Mouse (Mus musculus) liver, embryonic 11.5 days (tissue): ENCODE measurements at regions not wholly inside any gene's neighbourhood (a gene's known extent, or its start where the extent isn't known, plus 50 kb on each side); places are given as distances from the start of the nearest gene placed in this dataset.

Experiments used
- ATAC-seq: fragments of 200-750 bp; cut with Nextera tagmentation; replicated peaks from 2 replicates; pipeline ENCODE4 v1.8.0; 2017; ENCODE audit warnings: moderate number of reproducible peaks, mild to moderate bottlenecking, moderate TSS enrichment, moderate library complexity; ENCODE audit not compliant: low FRiP score
- DNase-seq: peaks from one replicate; pipeline ENCODE4 v3.0.0-alpha.2; 2017; ENCODE audit warnings: low spot score
- H3K27ac ChIP-seq: fragments of 300-500 bp; sonication (generic); 2 replicates; pipeline ENCODE4 v1.5.1; 2014; ENCODE audit warnings: mild to moderate bottlenecking, low read depth, low read length, control low read depth
- H3K27me3 ChIP-seq: fragments of 300-500 bp; sonication (generic); replicated peaks from 2 replicates; pipeline ENCODE4 v1.6.1; 2014; ENCODE audit warnings: low read length, mixed read lengths; ENCODE audit not compliant: control insufficient read depth, insufficient read depth
- H3K36me3 ChIP-seq: fragments of 300-500 bp; sonication (generic); 2 replicates; pipeline ENCODE4 v1.6.1; 2014; ENCODE audit warnings: mild to moderate bottlenecking, low read length, moderate library complexity, mixed read lengths; ENCODE audit not compliant: control insufficient read depth, insufficient read depth
- H3K4me1 ChIP-seq: fragments of 300-500 bp; sonication (generic); replicated peaks from 2 replicates; pipeline ENCODE4 v1.6.1; 2014; ENCODE audit warnings: low read length, mixed read lengths; ENCODE audit not compliant: control insufficient read depth, insufficient read depth
- H3K4me2 ChIP-seq: fragments of 300-500 bp; sonication (generic); 2 replicates; pipeline ENCODE4 v1.6.1; 2014; ENCODE audit warnings: mild to moderate bottlenecking, control low read depth, moderate library complexity
- H3K4me3 ChIP-seq: fragments of 300-500 bp; sonication (generic); 2 replicates; pipeline ENCODE4 v1.5.1; 2014; ENCODE audit warnings: low read depth, low read length, control low read depth
- H3K9ac ChIP-seq: fragments of 300-500 bp; sonication (generic); 2 replicates; pipeline ENCODE4 v1.6.1; 2014; ENCODE audit warnings: low read depth, low read length, control low read depth
- H3K9me3 ChIP-seq: fragments of 300-500 bp; sonication (generic); 2 replicates; pipeline ENCODE4 v1.6.1; 2016; ENCODE audit warnings: low read length, inconsistent platforms, mixed read lengths; ENCODE audit not compliant: control insufficient read depth
- WGBS: fragments of 180-500 bp; shearing (Covaris S2); extraction: QIAGEN DNeasy Blood & Tissue Kit; methylation state at CpG from one replicate; pipeline ENCODE4 v1.1.7; 2014; 5-methylcytosine and 5-hydroxymethylcytosine counted together

DNA sequence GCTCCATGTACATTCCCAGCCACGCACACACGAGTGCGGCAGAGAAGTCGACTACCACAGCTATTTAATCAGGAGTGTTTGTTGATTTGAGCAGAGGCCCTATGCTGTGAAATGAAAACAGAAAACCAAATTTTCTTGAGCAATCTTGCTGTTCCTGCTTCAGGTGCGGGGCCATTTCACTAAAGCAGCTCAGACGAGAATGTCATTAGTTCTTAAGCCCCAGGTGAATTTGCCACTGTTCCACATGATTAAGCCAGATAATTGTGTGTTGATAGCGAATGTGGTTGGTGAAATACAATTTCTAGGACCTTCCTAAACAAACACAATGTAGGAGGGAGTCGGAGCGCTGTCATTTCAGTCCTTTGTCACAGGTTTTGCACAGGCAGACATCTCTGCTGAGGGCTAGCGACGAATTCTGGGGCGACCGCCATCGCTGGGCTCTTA, 149.3 kb downstream of the Tmem182 start:
- Histone ChIP-seq H3K9ac (no peak overlapping the region), H3K27ac (no peak overlapping the region), H3K9me3 (no peaks in the 10 kb centered on the region), H3K4me3 (no peak overlapping the region), H3K4me2 (no peak overlapping the region), H3K4me1 (no peaks in the 10 kb centered on the region), H3K36me3 (no peaks in the 10 kb centered on the region), H3K27me3 (no peaks in the 10 kb centered on the region)
- DNase-seq (no peak), ATAC-seq (no peak)
- WGBS = 87% methylated on average over 14 of the region's 14 CpGs

DNA sequence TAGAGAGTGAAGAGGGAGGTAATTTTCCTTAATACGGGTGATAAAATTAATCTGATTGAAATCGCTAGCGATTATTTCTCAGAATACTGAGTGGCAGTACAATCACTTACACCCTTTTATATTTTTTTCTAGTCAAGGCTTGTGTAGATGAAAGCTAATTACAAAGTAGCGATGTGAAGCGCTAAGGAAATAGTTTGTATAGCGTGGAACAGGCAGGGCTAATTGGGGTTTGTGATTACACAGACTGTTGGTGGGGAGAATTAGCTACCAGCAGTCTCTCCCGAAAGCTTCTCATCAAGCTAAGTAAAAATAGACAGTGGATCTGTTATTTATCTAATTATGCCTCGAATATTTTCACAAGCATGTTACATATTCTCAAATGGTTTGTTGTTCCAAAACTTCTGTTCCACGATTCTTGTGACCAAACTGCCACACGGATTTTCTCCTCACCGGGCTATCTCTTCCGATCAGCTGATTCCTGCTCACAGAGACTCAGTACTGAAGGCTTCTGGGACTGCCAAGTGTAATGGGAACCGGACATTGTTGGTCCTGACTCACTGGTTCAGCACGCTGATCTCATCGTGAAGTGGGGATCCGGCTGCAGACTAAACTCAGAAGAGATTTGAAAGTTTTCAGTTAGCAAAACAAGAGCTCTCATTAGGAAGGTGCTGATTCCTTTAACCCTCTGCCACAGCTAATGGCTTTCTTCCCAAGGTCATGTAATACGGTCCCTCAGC, 162.5 kb downstream of the Tmem182 start:
- Histone ChIP-seq H3K4me1 (no peaks in the 10 kb centered on the region), H3K27me3 (no peaks in the 10 kb centered on the region), H3K4me3 (no peak overlapping the region), H3K27ac (no peak overlapping the region), H3K9ac (no peak overlapping the region), H3K9me3 (no peaks in the 10 kb centered on the region), H3K4me2 (no peak overlapping the region), H3K36me3 (no peaks in the 10 kb centered on the region)
- no peak for DNase-seq
- ATAC-seq = no peak
- 69% methylated on average over 17 of the region's 17 CpGs for WGBS

- Histone ChIP-seq H3K27ac (no peak overlapping the region), H3K4me3 (no peak overlapping the region), H3K36me3 (no peaks in the 10 kb centered on the region), H3K4me1 (no peaks in the 10 kb centered on the region), H3K9me3 (no peaks in the 10 kb centered on the region), H3K4me2 (no peak overlapping the region), H3K9ac (no peak overlapping the region), H3K27me3 (no peaks in the 10 kb centered on the region)
- ATAC-seq (no peak), DNase-seq (no peak)
- 57% methylated on average over 2 of the region's 2 CpGs for WGBS
Measured at GRCm38 (mm10) chr1:40983762-40984161, 178.4 kb downstream of the Tmem182 start.

- H3K27ac ChIP-seq = no peak overlapping the region
- 72% methylated on average over 4 of the region's 4 CpGs for WGBS
- H3K9me3 ChIP-seq = no peaks in the 10 kb centered on the region
- no peaks in the 10 kb centered on the region for H3K4me1 ChIP-seq
- no peak for DNase-seq
- H3K4me3 ChIP-seq = no peak overlapping the region
- no peak for ATAC-seq
- no peak overlapping the region for H3K9ac ChIP-seq
- no peaks in the 10 kb centered on the region for H3K36me3 ChIP-seq
- H3K4me2 ChIP-seq = no peak overlapping the region
- H3K27me3 ChIP-seq = no peaks in the 10 kb centered on the region
Measured at GRCm38 (mm10) chr1:40993327-40993726, 187.9 kb downstream of the Tmem182 start.

- Histone ChIP-seq H3K27me3 (no peaks in the 10 kb centered on the region), H3K4me3 (no peak overlapping the region), H3K36me3 (no peaks in the 10 kb centered on the region), H3K9me3 (no peaks in the 10 kb centered on the region), H3K4me1 (no peaks in the 10 kb centered on the region), H3K9ac (no peak overlapping the region), H3K4me2 (no peak overlapping the region), H3K27ac (no peak overlapping the region)
- ATAC-seq (no peak), DNase-seq (no peak)
- WGBS = 61% methylated on average over 13 of the region's 13 CpGs
Measured at GRCm38 (mm10) chr1:41001154-41001949, 196.0 kb downstream of the Tmem182 start.

GRCm38 (mm10) chr1:41002006-41002405, 196.6 kb downstream of the Tmem182 start:
- ATAC-seq (no peak), DNase-seq (no peak)
- Histone ChIP-seq H3K4me3 (no peak overlapping the region), H3K36me3 (no peaks in the 10 kb centered on the region), H3K27me3 (no peaks in the 10 kb centered on the region), H3K9ac (no peak overlapping the region), H3K4me2 (no peak overlapping the region), H3K9me3 (no peaks in the 10 kb centered on the region), H3K27ac (no peak overlapping the region), H3K4me1 (no peaks in the 10 kb centered on the region)
- WGBS = 65% methylated on average over 9 of the region's 9 CpGs

GRCm38 (mm10) chr1:41026943-41027342, 221.5 kb downstream of the Tmem182 start:
- DNase-seq = no peak
- H3K4me3 ChIP-seq = no peak overlapping the region
- no peaks in the 10 kb centered on the region for H3K4me1 ChIP-seq
- no peak overlapping the region for H3K4me2 ChIP-seq
- 90% methylated on average over 4 of the region's 4 CpGs for WGBS
- H3K27me3 ChIP-seq = no peaks in the 10 kb centered on the region
- H3K9ac ChIP-seq = no peak overlapping the region
- no peaks in the 10 kb centered on the region for H3K36me3 ChIP-seq
- H3K27ac ChIP-seq = no peak overlapping the region
- no peaks in the 10 kb centered on the region for H3K9me3 ChIP-seq
- ATAC-seq = no peak

- Histone ChIP-seq H3K4me1 (no peaks in the 10 kb centered on the region), H3K9me3 (no peaks in the 10 kb centered on the region), H3K9ac (no peak overlapping the region), H3K27me3 (no peaks in the 10 kb centered on the region), H3K36me3 (no peaks in the 10 kb centered on the region), H3K4me3 (no peak overlapping the region), H3K27ac (no peak overlapping the region), H3K4me2 (no peak overlapping the region)
- ATAC-seq = no peak
- WGBS = 69% methylated on average over 4 of the region's 4 CpGs
- no peak for DNase-seq
Measured at GRCm38 (mm10) chr1:41027540-41027978, 222.2 kb downstream of the Tmem182 start.

DNA sequence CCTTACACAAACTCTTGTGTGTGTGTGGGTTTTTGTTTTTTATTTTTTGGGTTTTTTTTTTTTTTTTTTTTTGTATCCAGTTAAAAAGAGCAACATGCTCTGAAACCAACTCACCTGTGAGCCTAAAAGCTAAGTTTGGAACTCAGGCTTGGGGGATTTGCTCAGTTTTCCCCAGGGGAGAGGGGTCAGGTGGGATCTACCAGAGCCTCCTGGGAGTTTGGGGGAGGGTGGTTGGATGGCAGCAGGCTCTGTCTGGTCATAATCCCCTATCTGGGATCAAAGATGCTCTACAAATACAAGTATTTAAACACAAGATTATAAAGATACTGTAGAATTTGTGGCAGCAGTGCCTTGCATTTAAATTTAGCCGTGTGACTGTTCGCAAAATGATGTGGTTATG, 222.6 kb downstream of the Tmem182 start:
- no peaks in the 10 kb centered on the region for H3K27me3 ChIP-seq
- no peaks in the 10 kb centered on the region for H3K9me3 ChIP-seq
- ATAC-seq (no peak), DNase-seq (no peak)
- no peaks in the 10 kb centered on the region for H3K36me3 ChIP-seq
- no peak overlapping the region for H3K4me2 ChIP-seq
- 84% methylated on average over 2 of the region's 2 CpGs for WGBS
- H3K4me1 ChIP-seq = no peaks in the 10 kb centered on the region
- H3K4me3 ChIP-seq = no peak overlapping the region
- no peak overlapping the region for H3K9ac ChIP-seq
- H3K27ac ChIP-seq = no peak overlapping the region
